Mouse (Mus musculus): ENCODE data around the gene Notch2. TPM values are rescaled to one million over a fixed set of nuclear protein-coding genes. Genes with fewer than 3 reads are reported as not detected.

Gene Notch2
- total and polyA plus RNA-seq, 2 experiments from 2014 or later: 6.1 to 22.8 TPM

GRCm38 (mm10) chr3:98042301-98042700 is 29.0 kb downstream of the Notch2 start:
- no peak overlapping the region for H3K4me3 ChIP-seq (ENCODE audit: low read depth, low read length)

GRCm38 (mm10) chr3:98042955-98043456 is 29.7 kb downstream of the Notch2 start:
- Histone ChIP-seq H3K9me3 (ENCODE audit: low read length) (no peaks in the 10 kb centered on the region), H3K4me3 (ENCODE audit: low read depth, low read length) (no peak overlapping the region), H3K27ac (ENCODE audit: low read depth, low read length) (peak overlapping the region; percentile 14; the same call in 1 of the 2 replicates), H3K36me3 (ENCODE audit: insufficient read depth, low read length) (no peaks in the 10 kb centered on the region), H3K4me2 (ENCODE audit: low read depth, low read length, poor library complexity, severe bottlenecking) (0 out of 2 replicates have a peak overlapping the region, but pooled peaks have one; percentile 7), H3K27me3 (ENCODE audit: insufficient read depth, low read length) (no peaks in the 10 kb centered on the region), H3K4me1 (ENCODE audit: insufficient read depth, low read length) (no peaks in the 10 kb centered on the region; the same call in 1 of the 2 replicates), H3K9ac (replicated peaks; ENCODE audit: low read length, poor library complexity, severe bottlenecking) (no peak overlapping the region)
- peak; percentile 79 for ATAC-seq (ENCODE audit: low FRiP score)
- no peak for TF ChIP-seq CTCF (IDR thresholded peaks at IDR 0.05)
- peak; percentile 69 for DNase-seq (ENCODE audit: low spot score)
- 8% methylated on average over 9 of the region's 9 CpGs for WGBS

More at GRCm38 (mm10) chr3:98042301-98042700, 29.0 kb downstream of the Notch2 start:
- H3K4me1 ChIP-seq (ENCODE audit: insufficient read depth, low read length): no peaks in the 10 kb centered on the region; the same call in 1 of the 2 replicates
- H3K9ac ChIP-seq (replicated peaks; ENCODE audit: low read length, poor library complexity, severe bottlenecking): no peak overlapping the region
- no peak overlapping the region for H3K27ac ChIP-seq (ENCODE audit: low read depth, low read length)
- H3K36me3 ChIP-seq (ENCODE audit: insufficient read depth, low read length): no peaks in the 10 kb centered on the region
- DNase-seq (ENCODE audit: low spot score): no peak
- no peak for TF ChIP-seq CTCF (IDR thresholded peaks at IDR 0.05)
- ATAC-seq (ENCODE audit: low FRiP score): no peak
- no peaks in the 10 kb centered on the region for H3K9me3 ChIP-seq (ENCODE audit: low read length)
- no peaks in the 10 kb centered on the region for H3K27me3 ChIP-seq (ENCODE audit: insufficient read depth, low read length)
- 56% methylated on average over 6 of the region's 6 CpGs for WGBS
- H3K4me2 ChIP-seq (ENCODE audit: low read depth, low read length, poor library complexity, severe bottlenecking): 0 out of 2 replicates have a peak overlapping the region, but pooled peaks have one; percentile 7

- WGBS: 71% methylated on average over 4 of the region's 4 CpGs
- H3K4me1 ChIP-seq (ENCODE audit: insufficient read depth, low read length): no peaks in the 10 kb centered on the region; the same call in 1 of the 2 replicates
- no peak for ATAC-seq (ENCODE audit: low FRiP score)
- H3K27me3 ChIP-seq (ENCODE audit: insufficient read depth, low read length): no peaks in the 10 kb centered on the region
- DNase-seq (ENCODE audit: low spot score): no peak
- H3K36me3 ChIP-seq (ENCODE audit: insufficient read depth, low read length): no peaks in the 10 kb centered on the region
- no peaks in the 10 kb centered on the region for H3K9me3 ChIP-seq (ENCODE audit: low read length)
- no peak for TF ChIP-seq CTCF (IDR thresholded peaks at IDR 0.05)
- H3K4me2 ChIP-seq (ENCODE audit: low read depth, low read length, poor library complexity, severe bottlenecking): no peak overlapping the region
- no peak overlapping the region for H3K27ac ChIP-seq (ENCODE audit: low read depth, low read length)
- H3K4me3 ChIP-seq (ENCODE audit: low read depth, low read length): no peak overlapping the region
- no peak overlapping the region for H3K9ac ChIP-seq (replicated peaks; ENCODE audit: low read length, poor library complexity, severe bottlenecking)
These were observed 30.3 kb downstream of the Notch2 start for GRCm38 (mm10) chr3:98043669-98044068.

DNA sequence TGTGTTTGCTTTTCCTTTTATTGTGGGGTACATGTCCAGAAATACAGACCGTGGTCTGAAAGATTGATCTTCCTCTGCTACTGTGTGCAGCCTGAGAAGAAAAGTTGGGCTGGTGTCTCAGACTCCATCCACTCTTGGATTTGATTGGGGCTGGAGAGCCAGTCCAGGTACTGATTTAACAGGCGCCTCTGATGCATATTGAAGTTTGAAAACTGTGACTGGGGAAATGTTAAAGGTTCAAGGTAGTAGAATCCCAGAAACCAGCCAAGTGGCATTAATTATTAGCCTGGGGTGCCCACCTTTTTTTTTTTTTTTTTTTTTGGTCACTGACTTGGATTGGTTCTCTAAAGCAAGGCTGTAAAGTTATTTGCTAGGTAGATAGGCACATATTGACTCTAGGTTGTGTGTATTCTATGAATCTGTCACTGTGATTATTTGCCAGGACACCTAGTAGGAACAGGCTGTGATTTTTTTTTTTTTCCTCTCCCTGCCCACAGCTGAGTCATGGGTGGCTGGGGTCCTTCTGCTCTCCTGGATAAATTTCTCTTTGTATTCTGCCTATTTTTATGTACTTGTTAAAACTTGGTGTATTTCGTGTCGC is 31.5 kb downstream of the Notch2 start:
- no peak overlapping the region for H3K4me3 ChIP-seq (ENCODE audit: low read depth, low read length)
- no peak overlapping the region for H3K4me2 ChIP-seq (ENCODE audit: low read depth, low read length, poor library complexity, severe bottlenecking)
- H3K27ac ChIP-seq (ENCODE audit: low read depth, low read length): no peak overlapping the region
- WGBS: 89% methylated on average over 4 of the region's 4 CpGs
- no peak overlapping the region for H3K9ac ChIP-seq (replicated peaks; ENCODE audit: low read length, poor library complexity, severe bottlenecking)
- H3K4me1 ChIP-seq (ENCODE audit: insufficient read depth, low read length): no peaks in the 10 kb centered on the region
- H3K27me3 ChIP-seq (ENCODE audit: insufficient read depth, low read length): no peaks in the 10 kb centered on the region
- H3K36me3 ChIP-seq (ENCODE audit: insufficient read depth, low read length): no peaks in the 10 kb centered on the region
- no peaks in the 10 kb centered on the region for H3K9me3 ChIP-seq (ENCODE audit: low read length)
- no peak for DNase-seq (ENCODE audit: low spot score)
- no peak for ATAC-seq (ENCODE audit: low FRiP score)
- TF ChIP-seq CTCF (IDR thresholded peaks at IDR 0.05): no peak

- Histone ChIP-seq H3K27me3 (ENCODE audit: insufficient read depth, low read length) (no peaks in the 10 kb centered on the region), H3K9me3 (ENCODE audit: low read length) (no peaks in the 10 kb centered on the region), H3K4me3 (ENCODE audit: low read depth, low read length) (no peak overlapping the region), H3K27ac (ENCODE audit: low read depth, low read length) (no peak overlapping the region), H3K36me3 (ENCODE audit: insufficient read depth, low read length) (no peaks in the 10 kb centered on the region), H3K9ac (replicated peaks; ENCODE audit: low read length, poor library complexity, severe bottlenecking) (no peak overlapping the region), H3K4me1 (ENCODE audit: insufficient read depth, low read length) (no peaks in the 10 kb centered on the region), H3K4me2 (ENCODE audit: low read depth, low read length, poor library complexity, severe bottlenecking) (no peak overlapping the region)
- 52% methylated on average over 8 of the region's 8 CpGs for WGBS
- TF ChIP-seq CTCF (IDR thresholded peaks at IDR 0.05): no peak
- DNase-seq (ENCODE audit: low spot score): no peak
- ATAC-seq (ENCODE audit: low FRiP score): no peak
These were observed 32.3 kb downstream of the Notch2 start for GRCm38 (mm10) chr3:98045465-98046148.

GRCm38 (mm10) chr3:98046305-98046704 is 33.0 kb downstream of the Notch2 start:
- Histone ChIP-seq H3K9ac (replicated peaks; ENCODE audit: low read length, poor library complexity, severe bottlenecking) (no peak overlapping the region), H3K36me3 (ENCODE audit: insufficient read depth, low read length) (no peaks in the 10 kb centered on the region), H3K4me3 (ENCODE audit: low read depth, low read length) (no peak overlapping the region), H3K9me3 (ENCODE audit: low read length) (no peaks in the 10 kb centered on the region), H3K4me2 (ENCODE audit: low read depth, low read length, poor library complexity, severe bottlenecking) (no peak overlapping the region), H3K4me1 (ENCODE audit: insufficient read depth, low read length) (no peaks in the 10 kb centered on the region), H3K27me3 (ENCODE audit: insufficient read depth, low read length) (no peaks in the 10 kb centered on the region), H3K27ac (ENCODE audit: low read depth, low read length) (no peak overlapping the region)
- no peak for TF ChIP-seq CTCF (IDR thresholded peaks at IDR 0.05)
- DNase-seq (ENCODE audit: low spot score): no peak
- WGBS: 63% methylated on average over 8 of the region's 8 CpGs
- ATAC-seq (ENCODE audit: low FRiP score): no peak
